Mouse (Mus musculus): Measurements from ENCODE around the gene Bmp5. TPM values are rescaled to one million over a fixed set of nuclear protein-coding genes. Genes with fewer than 3 reads are reported as not detected.

The Bmp5 gene
- total RNA-seq, 2 experiments from 2014 or later, result 0.60 to 2.2 TPM

GRCm38 (mm10) chr9:75840841-75841240, 65.7 kb downstream of the Bmp5 start:
- DNase-seq, result no peak

GRCm38 (mm10) chr9:75846010-75846409, 70.8 kb downstream of the Bmp5 start:
- no peak for DNase-seq

- no peak for DNase-seq
These were observed 75.6 kb downstream of the Bmp5 start for GRCm38 (mm10) chr9:75850670-75851228.

- no peak for DNase-seq
These were observed 83.0 kb downstream of the Bmp5 start for GRCm38 (mm10) chr9:75858161-75858560.

GRCm38 (mm10) chr9:75858939-75859338, 83.8 kb downstream of the Bmp5 start:
- DNase-seq, result no peak

- no peak for DNase-seq
These were observed 95.4 kb downstream of the Bmp5 start for GRCm38 (mm10) chr9:75870332-75871177.

- DNase-seq, result no peak
These were observed 101.2 kb downstream of the Bmp5 start for GRCm38 (mm10) chr9:75876333-75876732.

- no peak for DNase-seq
These were observed 108.5 kb downstream of the Bmp5 start for GRCm38 (mm10) chr9:75883481-75884190.

GRCm38 (mm10) chr9:75886801-75887544, 111.8 kb downstream of the Bmp5 start:
- DNase-seq, result no peak

- DNase-seq, result no peak
These were observed 121.8 kb downstream of the Bmp5 start for GRCm38 (mm10) chr9:75896918-75897317.

- DNase-seq, result no peak
These were observed 122.9 kb downstream of the Bmp5 start for GRCm38 (mm10) chr9:75898022-75898421.

GRCm38 (mm10) chr9:75901219-75901618, 126.1 kb downstream of the Bmp5 start:
- DNase-seq, result no peak

- DNase-seq, result no peak
These were observed 130.3 kb downstream of the Bmp5 start for GRCm38 (mm10) chr9:75905497-75905896.

GRCm38 (mm10) chr9:75910112-75910799, 135.1 kb downstream of the Bmp5 start:
- DNase-seq, result no peak

- no peak for DNase-seq
These were observed 136.4 kb downstream of the Bmp5 start for GRCm38 (mm10) chr9:75911542-75911941.

GRCm38 (mm10) chr9:75916027-75916426, 140.9 kb downstream of the Bmp5 start:
- DNase-seq, result no peak

GRCm38 (mm10) chr9:75927196-75927880, 152.2 kb downstream of the Bmp5 start:
- DNase-seq, result no peak

- DNase-seq, result no peak
These were observed 152.9 kb downstream of the Bmp5 start for GRCm38 (mm10) chr9:75928068-75928467.

- no peak for DNase-seq
These were observed 169.5 kb downstream of the Bmp5 start for GRCm38 (mm10) chr9:75944663-75945062.
